32 mouse cellular contexts compared by ENCODE assay signal in the genomic region with DNA sequence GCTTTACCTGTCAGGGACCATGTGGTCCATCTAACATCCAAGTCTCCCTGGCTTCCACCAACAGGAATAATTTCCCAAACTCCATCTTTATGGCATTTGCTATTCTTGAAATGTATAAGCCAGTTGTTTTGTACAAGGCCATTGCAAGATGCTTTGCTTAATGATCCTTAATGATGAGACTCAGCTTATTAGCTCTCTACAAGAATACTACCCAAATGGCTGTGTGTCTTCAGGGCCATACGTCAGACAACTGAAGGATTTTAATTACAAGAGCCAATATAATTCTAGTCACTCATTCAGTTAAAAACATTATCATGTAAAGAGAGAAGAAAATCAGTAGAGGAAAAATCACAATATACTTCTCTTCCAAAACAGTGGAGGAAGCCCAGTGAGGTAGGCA.
"Had no signal": no experiment of that assay in that cellular context is flagged by ENCODE, and none has a peak within 500 bp of the region (broad histone marks: within the 10 kb centered on the region; RNA-seq: fewer than 3 reads in every experiment).

No protein-coding gene starts in this region.

- H3K27me3 ChIP-seq: limb, embryonic 12.5 days; limb, embryonic 13.5 days; limb, embryonic 15.5 days; liver, embryonic 12.5 days; liver, embryonic 13.5 days; liver, embryonic 15.5 days; lung, embryonic 15.5 days; megakaryocyte, embryonic 14.5 days; midbrain, embryonic 12.5 days; midbrain, embryonic 13.5 days; midbrain, embryonic 15.5 days; neural tube, embryonic 12.5 days had no signal

- H3K4me1 ChIP-seq: limb, embryonic 10.5 days; limb, embryonic 12.5 days; limb, embryonic 13.5 days; limb, embryonic 15.5 days; liver, embryonic 12.5 days; liver, embryonic 13.5 days; liver, embryonic 15.5 days; lung, embryonic 15.5 days; megakaryocyte, embryonic 14.5 days; midbrain, embryonic 10.5 days; midbrain, embryonic 12.5 days; midbrain, embryonic 13.5 days; midbrain, embryonic 15.5 days; neural tube, embryonic 12.5 days had no signal

- DNase-seq: left cerebral cortex, postnatal 4 days; liver; liver, embryonic 13.5 days; liver, postnatal 0 days; lung, adult 18-20 months; lung, adult 2 months; lung, embryonic 14.5 days; lung, postnatal 10 days; lung, postnatal 14 days; lung, postnatal 36 days; lung, postnatal 4 days; midbrain, embryonic 14.5 days had no signal

- H3K4me2 ChIP-seq: limb, embryonic 12.5 days; limb, embryonic 13.5 days; limb, embryonic 15.5 days; liver, embryonic 11.5 days; liver, embryonic 12.5 days; liver, embryonic 13.5 days; liver, embryonic 15.5 days; lung, embryonic 14.5 days; lung, embryonic 15.5 days; midbrain, embryonic 11.5 days; midbrain, embryonic 12.5 days; midbrain, embryonic 13.5 days; midbrain, embryonic 15.5 days; neural tube, embryonic 12.5 days had no signal

- H3K36me3 ChIP-seq: limb, embryonic 10.5 days; limb, embryonic 12.5 days; limb, embryonic 13.5 days; liver, embryonic 12.5 days; liver, embryonic 13.5 days; liver, embryonic 15.5 days; lung, embryonic 15.5 days; midbrain, embryonic 12.5 days; midbrain, embryonic 13.5 days; midbrain, embryonic 15.5 days; neural tube, embryonic 12.5 days had no signal

- H3K9ac ChIP-seq: limb, embryonic 12.5 days; limb, embryonic 13.5 days; limb, embryonic 15.5 days; liver, embryonic 12.5 days; liver, embryonic 13.5 days; liver, embryonic 14.5 days; liver, embryonic 15.5 days; liver, postnatal 0 days; lung, embryonic 14.5 days; lung, embryonic 15.5 days; midbrain, embryonic 12.5 days; midbrain, embryonic 13.5 days; midbrain, embryonic 15.5 days; neural tube, embryonic 12.5 days had no signal

- ATAC-seq: liver, embryonic 12.5 days; liver, postnatal 0 days; lung, postnatal 0 days; midbrain, embryonic 13.5 days; midbrain, embryonic 15.5 days; midbrain, embryonic 16.5 days had no signal

- H3K4me3 ChIP-seq: limb, embryonic 10.5 days; limb, embryonic 12.5 days; limb, embryonic 13.5 days; limb, embryonic 15.5 days; liver, embryonic 12.5 days; liver, embryonic 13.5 days; liver, embryonic 15.5 days; lung, embryonic 15.5 days; megakaryocyte, embryonic 14.5 days; midbrain, embryonic 10.5 days; midbrain, embryonic 12.5 days; midbrain, embryonic 13.5 days; midbrain, embryonic 15.5 days; myocyte; neural tube, embryonic 12.5 days had no signal

- H3K9me3 ChIP-seq: limb, embryonic 10.5 days; limb, embryonic 12.5 days; limb, embryonic 13.5 days; limb, embryonic 15.5 days; liver, embryonic 12.5 days; liver, embryonic 13.5 days; liver, embryonic 15.5 days; lung, embryonic 15.5 days; megakaryocyte, embryonic 14.5 days; midbrain, embryonic 10.5 days; midbrain, embryonic 12.5 days; midbrain, embryonic 13.5 days; midbrain, embryonic 15.5 days; neural tube, embryonic 12.5 days had no signal

- H3K27ac ChIP-seq: limb, embryonic 10.5 days; limb, embryonic 12.5 days; limb, embryonic 13.5 days; limb, embryonic 15.5 days; liver, embryonic 12.5 days; liver, embryonic 13.5 days; liver, embryonic 14.5 days; liver, embryonic 15.5 days; lung, embryonic 15.5 days; macrophage; midbrain, embryonic 10.5 days; midbrain, embryonic 12.5 days; midbrain, embryonic 13.5 days; midbrain, embryonic 15.5 days; neural tube, embryonic 12.5 days had no signal
